Mouse (Mus musculus) gonadal fat pad, adult 2 months (tissue): ENCODE measurements around the gene Sipa1l2. TPM values are rescaled to one million over a fixed set of nuclear protein-coding genes. Genes with fewer than 3 reads are reported as not detected.

Experiments used
- DNase-seq: peaks from one replicate; pipeline ENCODE4 v3.0.0-alpha.2; 2012; ENCODE audit warnings: low read depth
- polyA plus RNA-seq: library from polyadenylated mRNA; depleted of rRNA; stranded (reverse); fragments of >200 nt; gene quantifications from 2 replicates; pipeline ENCODE4 v1.2.3, GENCODE M21; 2012

The Sipa1l2 gene
- polyA plus RNA-seq, 1 experiment = 8.9 TPM

DNA sequence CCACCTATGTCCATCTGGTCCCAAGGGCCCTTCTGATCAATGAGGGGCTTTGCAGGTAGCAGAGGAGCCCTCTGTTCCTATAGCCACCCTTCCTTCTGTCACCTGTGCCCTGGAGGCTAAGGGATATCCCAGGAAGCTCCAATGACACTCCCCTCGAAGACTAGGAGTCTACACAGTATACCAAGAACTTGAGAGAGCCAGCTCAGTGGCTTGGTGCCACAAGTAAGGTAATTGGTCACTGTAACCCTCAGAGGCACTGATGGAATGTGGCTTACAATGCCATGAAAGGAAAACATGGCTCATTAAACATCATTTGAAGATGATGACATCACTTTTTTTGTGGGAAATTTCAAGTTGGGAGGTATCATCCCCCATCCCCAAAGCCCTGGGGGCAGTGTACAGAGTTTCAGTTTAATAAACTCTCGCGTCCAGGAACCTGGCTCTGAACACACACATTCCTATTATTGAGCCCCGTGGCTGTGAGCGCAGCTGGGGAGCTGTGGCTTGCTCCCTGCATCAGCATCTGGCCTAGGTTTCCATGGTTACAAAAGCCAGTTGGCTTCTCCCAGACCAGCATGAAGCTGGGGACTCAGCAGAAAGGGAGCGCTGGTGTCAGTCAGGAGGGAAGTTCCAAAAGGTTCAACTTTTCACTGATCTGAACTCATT is 104.3 kb downstream of the Sipa1l2 start:
- no peak for DNase-seq

DNA sequence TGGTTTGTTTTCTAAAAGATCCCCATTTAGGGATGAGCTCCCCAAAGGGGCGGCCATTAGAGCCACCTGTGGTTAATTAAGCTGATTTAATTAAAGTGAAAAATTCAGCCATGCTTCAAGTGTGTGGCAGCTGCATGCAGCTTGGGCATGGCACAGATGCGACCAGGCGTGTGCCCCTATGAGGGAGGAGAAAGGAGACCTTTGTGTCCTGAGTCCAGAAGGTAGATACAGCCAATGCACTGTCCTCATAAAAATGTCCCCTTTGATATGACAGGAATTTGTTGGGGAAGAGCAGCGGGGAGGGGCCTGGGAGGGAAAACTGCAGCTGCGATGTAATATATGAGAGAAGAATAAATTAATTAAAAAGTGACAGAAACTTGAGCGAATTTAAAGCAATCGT is 106.7 kb downstream of the Sipa1l2 start:
- DNase-seq = no peak

DNA sequence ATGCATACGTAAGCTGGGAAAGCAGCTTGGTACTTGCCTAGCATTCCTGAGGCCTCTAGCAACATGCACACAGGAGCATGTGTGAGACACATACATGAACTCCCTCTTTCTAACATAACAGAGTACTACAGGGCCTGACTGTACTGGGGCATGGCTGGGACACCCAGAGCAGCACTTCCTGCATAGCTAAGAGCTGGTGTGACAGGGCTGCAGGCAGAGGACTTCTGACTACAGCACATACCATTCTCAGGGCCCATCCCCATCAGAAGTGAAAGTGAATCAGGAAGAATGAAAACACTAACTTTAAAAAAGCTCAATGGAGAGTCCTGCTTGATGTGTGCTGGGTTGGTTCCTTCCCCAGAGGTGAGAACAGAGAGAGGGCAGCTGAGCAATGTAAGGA is 108.1 kb downstream of the Sipa1l2 start:
- DNase-seq = no peak

DNA sequence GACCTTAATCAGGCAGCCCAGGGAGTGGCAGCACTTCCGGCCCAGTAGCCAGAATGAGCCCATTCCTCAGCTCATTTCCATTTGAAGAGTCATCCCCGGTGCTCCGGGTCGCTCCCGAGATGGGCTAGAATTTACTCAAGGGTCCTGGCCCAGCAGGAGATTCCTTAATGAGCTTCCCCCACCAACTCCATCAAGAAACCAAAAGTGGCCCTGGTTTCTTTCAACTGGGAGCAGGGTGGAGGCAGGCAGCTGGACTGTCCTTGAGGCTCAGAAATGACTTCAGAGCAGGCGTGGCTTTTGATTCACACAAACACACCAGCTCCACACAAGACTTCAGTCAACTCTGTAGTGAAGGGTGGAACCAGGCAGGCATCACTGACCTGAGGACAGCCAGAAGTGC is 109.0 kb downstream of the Sipa1l2 start:
- no peak for DNase-seq

DNA sequence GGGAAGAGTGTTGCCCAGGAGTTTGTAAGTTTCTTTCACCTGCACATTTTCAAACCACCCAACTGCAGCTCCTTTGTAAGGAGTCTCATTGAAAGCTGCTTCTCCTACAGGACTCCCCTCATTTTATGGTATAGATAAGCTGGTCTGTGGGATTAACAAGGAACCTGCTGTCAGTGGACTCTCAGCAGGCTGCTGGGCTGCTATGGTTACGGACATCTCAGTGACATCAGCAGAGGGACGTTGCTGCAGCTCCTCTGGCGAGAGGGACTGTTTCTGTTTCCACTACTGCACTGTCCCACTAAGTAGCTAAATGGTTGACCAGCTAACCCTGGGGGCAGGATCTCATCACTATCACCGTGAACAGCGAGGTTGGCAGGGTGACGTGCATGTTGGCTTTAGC is 120.6 kb downstream of the Sipa1l2 start:
- DNase-seq = no peak

DNA sequence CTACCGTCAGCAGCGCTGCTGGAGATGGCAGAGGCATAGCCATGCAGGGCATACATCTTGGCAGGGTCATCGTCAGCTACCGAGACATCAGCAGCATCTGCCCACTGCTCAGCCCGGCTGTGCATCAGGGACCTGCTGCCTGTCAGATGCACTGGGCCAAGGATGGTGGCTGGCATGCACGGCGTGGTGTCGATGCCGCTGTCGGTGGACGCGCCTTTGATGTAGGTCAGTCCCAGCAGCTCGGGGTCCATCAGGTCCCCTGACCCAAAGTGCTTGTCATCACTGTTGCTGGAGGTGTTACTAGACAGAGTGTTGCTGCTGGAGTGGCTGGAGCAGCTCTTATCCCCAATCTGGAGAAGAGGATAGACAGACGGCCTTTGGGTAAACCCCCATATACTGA is 122.1 kb downstream of the Sipa1l2 start:
- no peak for DNase-seq

DNA sequence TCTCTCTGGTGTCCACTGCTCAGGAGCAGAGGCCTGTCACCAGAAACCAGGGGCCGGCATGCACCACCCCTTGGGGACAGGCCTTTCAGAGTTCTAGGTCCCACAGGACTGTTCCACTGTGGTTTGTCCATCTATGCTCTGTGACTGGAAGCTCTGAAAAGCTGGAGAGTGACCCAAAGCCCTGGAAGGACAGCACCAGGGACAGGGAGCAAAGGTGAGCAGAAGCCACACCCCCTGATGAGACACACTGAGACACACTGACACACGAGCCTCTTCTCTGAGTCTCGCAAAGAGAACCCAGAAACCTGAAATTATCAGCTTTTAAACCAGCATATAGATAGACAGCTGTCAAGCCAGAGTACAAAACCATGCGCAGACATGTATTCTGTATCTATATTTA is 123.4 kb downstream of the Sipa1l2 start:
- DNase-seq = no peak

DNA sequence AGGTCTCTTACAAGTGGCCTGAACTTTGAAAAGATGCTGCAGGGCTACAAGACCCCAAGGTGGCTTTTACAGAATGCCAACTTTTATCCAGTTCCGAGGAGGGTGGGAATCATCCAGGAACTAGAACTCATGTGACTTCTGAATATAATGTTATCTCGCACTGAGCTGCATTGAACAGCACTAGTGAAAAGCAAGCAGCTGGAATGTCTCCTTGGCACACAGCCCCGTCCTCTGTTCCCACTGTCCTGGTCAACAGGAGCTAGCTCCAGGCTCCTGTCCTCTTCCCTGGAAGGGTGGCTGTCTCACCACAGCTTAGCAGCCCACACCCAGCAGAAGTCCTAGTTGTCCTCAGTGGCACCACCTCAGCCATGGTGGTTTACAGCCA is 124.4 kb downstream of the Sipa1l2 start:
- DNase-seq = no peak

DNA sequence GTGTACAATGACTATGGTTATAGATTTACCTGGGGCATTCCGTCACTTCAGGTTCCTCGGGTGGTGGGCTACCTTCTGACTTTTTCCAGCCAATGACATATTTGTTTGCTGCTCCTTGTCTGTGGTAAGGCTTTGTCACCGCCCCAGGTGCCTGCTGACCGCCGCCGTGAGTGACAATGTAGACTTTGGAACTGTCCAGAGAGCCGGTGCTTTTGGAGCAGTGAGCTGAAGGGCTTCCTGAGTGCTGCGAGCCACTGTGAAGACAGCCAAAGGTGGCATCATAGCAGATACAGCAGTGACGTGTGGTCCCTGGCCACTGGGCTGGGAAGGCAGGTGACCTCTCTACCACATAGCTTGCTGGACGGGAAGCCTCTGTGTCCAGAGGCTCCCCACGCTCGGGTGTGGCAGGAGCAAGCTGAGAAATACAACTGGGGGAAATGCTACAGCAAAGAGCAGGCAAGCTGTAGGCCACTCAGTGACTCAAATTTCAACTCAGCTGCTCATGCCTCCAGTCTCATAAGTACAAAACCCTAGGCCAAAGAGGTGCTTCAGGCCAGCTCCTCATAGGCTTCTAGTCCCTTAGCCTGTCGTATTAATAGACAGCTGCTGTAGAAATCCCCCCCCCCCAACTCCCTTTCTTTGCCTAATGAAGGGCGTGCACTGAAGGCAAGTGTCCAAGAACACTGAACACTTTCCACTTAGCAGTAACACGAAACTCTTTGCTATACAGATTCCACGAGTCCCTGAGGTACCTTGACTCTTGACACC is 125.0 kb downstream of the Sipa1l2 start:
- DNase-seq = no peak

DNA sequence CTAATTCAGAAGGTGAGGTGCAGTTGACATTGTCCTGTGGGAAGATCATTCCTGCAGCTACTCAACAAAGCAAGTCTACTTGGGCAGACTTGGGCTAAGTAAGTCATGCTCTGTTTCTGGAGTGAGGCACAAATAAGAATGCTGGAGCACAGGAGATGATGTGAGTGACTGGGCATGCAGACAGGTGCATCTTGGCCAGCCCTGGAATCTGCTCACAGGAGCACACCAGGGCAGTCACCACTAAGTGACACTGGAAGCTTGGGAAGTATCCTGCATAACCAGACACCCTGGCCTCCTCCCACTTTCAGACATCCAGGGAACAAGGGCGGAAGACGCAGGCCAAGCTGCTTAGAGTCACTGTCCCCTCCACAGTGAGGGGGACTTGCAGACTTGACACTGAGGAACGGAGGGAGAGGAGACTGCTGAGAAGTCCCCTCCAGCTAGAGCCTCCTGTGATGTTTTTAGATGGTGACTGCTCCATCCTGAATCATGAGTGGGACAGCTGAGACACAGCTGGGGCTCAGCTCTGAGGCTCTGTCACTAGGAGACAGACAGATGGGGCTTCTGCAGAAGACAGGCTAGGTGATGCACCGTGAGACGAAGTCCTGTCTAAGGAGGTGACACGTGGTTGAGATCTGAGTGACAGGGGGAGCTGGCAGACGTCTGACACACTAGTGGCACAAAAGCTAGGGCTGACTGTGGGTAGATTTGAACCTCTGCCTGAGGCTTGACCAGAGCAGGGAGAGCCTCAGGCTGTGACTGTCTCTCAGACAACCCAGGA is 134.1 kb downstream of the Sipa1l2 start:
- DNase-seq = no peak

DNA sequence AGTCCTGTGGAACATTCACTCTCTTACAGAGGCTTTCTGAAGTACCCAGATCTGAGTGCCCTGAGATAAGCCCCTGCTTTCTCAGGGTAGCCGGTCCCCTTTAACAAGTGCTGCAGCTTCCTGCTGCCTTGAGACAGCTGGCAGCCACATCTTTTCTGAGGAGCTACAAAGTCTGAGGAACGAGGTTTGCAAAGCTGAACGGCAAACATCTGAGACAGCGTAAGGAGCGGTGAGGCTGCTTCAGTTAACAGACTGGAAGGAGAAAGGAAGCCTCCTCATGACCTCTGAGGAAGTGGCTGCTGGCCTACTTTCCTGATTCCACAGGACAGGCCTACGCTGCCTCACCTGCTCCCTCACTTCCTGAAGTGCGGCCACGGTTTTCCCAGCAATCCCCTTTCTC is 135.5 kb downstream of the Sipa1l2 start:
- no peak for DNase-seq

DNA sequence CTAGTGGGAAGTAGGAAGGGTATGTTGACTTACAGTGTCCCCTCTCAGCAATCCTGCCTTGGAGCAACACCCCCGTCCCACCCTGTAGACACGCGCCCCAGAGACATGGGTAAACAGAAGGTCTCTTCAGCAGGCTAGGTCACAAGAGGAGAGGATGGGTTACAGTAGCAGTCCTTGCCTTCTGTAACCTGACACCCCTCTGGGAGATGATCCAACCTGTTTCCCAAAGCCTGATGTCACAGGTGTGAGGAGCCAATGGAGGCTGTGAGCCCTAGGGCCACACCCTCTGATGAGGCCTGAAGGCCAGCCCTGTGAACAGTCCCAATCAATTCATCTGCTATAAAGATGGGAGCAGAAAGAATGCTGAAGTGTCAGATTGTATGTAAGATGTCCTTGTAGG is 138.3 kb downstream of the Sipa1l2 start:
- DNase-seq = no peak

DNA sequence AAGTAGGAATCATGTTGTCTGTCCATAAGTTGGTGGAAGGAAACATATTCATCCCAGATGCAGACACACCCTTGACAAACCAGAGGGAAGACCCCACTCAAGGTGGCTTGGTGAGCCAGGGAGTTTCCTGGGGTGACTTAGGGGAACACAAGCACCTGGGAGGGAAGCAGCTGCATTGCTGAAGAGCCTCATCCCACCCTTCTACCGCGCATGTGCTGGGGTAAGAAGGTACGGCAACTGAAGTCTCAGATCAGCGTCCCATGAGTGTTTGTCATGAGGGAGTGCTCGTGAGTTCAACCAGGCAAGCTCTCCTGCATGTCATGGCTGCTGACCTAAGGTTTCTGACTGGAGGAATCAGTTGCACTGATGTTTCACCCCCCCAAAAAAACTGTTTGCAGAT is 138.8 kb downstream of the Sipa1l2 start:
- DNase-seq = no peak

DNA sequence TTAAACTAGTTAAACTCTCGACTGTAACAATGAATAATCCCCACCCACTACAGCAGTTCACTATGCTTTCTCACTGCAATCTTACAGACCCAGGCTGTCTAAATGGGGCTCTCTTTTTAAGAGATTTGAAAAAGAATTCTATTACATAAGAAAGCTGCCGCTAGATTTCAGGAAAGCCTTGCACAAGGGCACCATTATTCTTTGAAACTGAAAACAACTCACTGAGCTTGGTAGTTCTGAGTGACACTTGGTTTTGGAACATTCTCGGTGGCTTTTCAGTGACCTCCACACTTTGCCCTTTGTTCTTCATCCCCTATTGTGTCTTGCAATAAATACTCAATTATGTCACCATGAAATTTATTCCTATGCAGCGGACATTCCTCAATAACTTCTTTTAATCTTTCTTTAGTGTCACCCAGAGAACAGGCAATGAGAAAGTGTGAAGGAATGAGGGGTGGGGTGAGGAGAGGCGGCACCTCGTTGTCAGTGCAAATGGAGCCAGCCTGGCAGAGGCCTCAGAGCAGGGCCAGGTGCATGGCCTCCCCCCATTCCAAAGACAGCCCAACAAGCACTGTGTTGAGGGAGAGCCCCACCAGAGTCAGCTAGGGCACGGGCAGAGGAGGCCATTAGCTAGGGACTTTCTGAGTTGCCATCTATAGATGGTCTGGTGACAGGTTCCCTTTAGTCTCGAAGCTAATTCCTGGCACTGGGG is 140.5 kb downstream of the Sipa1l2 start:
- DNase-seq = no peak

DNA sequence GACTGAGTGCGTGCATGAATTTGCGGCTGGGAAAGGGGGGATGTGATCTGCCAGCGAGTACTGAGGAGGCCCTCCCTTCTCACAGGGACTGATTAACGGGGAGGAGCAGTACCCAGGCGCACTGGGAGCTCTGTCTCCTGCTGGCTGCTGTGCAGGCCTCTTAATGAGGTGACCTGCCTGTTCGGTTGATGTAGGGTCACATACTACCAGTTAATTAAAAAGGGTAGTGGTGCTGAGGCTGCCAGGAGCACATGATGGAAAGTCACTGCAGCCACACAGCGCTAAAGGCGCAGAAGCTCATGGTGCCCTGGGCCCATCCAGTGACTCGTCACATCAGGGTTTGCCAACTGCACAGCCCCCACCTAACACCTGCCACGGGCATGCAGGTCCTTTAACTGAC is 145.7 kb downstream of the Sipa1l2 start:
- no peak for DNase-seq

DNA sequence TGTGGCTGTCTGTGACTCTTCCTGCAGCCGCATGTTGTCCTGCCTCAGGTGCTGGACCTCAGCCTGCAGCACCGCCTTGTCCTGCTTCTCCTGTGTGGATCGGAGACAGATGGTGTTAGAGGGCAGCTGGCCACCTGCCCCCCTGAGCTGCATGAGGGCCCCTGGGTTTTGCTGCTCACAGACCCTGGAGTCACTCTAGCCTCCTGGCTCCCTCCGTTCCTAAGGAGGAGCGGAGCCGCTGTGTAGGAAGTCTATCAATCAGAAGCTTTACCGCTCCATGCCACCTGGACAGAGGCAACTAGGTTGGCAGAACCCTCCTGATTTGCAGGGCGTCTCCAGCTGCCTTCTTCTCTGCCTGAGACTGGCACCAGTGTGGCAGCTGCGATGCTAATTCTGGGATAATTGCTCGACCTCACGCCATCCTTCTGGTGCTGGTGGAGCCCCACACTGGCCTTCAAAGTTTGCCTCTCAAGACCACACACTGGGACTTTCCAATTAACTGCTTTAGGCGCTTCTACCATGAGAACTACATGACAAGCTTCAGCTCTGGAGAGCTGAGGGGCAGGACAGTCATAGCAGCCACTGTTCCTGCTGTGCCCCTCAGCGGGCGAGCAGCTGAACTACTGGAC is 150.3 kb downstream of the Sipa1l2 start:
- no peak for DNase-seq

DNA sequence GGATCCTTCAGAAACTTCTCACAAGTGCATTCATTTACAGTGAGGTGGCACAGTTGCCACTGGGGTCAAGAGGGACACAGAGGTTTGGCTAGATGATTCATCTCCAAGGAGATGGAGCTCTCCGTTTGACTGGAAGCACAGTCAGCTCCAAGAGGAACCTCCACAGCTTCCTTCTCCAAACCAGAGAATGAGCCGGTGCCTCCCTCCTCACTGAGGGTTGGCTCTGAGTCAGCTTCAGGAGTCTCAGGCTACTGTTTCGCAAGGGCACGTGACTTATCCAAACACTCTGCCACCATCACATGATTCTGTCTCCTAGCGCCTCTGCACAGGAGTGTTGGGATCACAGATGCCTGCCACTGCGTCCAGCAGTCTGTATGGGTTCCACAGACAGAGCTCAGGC is 153.5 kb downstream of the Sipa1l2 start:
- DNase-seq = peak; percentile 10

DNA sequence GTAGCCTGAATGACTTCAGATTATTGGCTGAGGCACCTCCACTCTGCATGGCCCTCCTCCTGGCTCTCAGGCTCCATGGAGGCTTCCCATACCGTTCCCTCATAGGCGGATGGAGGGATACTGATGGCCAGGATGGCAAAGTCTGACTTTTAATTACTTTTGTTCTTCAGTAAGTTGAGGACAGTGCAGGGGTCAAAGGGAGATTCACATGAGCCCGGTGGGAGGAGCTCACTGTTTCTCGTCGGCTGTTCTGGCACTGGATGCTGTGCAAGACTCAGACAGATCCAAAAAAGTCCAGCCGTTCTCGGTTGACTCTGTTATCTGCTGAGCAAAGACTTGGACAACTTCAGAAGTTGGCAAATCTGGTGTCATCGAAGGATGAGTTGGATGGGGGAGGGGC is 155.0 kb downstream of the Sipa1l2 start:
- DNase-seq = no peak

DNA sequence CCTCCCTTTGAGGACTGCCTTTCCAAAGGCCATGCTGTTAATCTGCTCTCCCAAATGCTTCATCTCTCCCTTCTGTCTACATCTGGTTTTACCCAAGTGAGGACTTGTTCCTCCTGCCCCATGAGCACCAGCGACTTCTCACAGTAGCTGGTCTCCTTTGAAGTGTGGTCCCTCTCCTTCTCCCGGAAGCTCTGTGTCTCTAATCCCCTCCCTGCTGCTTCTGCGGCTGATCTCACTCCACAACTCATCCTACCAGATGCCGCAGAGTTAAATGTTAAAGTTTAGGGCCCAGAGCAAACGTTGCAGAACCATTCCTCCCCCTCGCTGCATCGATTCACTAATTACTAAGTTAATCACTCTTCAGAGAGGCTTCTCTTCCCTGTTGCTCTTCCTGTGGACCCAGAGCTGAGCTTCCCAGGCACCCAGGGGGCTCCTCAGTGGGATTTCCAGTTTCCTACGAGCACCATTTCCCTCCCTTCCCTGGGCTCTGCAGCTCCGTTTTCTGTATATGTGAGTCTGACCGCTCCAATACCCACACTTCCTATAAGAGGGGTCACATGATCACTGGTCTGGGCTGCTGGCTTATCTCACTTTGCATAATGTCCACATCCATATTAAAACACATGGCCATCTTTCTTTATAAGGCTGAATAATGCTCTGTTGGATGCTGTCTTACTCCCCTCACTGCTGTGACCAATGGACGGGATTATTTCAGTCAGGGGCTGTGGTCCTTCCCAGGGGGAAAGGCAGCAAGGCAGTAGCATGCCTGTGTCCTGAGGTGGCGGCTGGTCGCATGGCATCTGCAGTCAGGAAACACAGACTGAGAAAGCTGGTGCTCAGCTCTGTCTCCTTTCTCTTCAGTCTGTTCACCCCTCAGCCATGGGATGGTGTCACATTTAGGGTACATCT is 156.4 kb downstream of the Sipa1l2 start:
- no peak for DNase-seq

DNA sequence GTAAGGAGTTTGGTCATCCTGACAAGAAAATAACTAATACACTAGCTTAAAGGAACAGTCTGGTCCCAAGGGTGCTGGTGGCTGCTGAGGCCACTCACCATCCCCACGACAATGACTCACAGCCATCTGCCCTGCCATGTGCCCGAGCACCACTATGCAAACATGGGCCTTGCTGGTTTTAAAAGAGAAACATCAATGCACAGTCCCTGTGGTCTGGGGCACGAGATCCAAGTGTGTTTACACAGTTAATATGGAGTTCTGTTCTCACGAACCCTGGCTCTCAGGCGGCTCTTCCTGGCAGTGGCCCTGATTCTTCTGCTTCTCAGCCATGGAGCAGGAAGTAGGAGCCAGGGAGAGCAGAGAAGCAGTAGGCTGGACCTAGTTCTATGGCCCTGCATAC is 159.0 kb downstream of the Sipa1l2 start:
- no peak for DNase-seq

DNA sequence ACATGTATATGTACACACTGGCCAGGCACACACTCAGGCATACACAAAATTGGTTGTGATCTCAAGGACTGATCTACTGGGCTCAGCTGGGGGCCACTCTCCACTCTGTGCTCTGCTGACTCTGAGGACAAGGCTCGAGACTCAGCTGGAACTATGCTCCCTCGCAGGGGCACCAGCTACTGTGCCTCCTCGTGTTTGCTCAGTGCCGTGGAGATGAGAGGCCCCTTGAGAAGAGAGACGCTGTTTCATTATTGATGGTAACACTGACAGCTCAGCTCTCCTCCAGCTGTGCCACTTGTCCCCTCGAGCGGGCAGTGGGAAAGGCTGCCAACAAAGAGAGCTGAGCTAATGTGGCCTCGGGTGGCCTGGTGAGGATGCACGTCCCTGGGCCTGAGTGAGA is 161.9 kb downstream of the Sipa1l2 start:
- DNase-seq = no peak
